Mouse (Mus musculus): Measurements from ENCODE around the gene Dcun1d4. TPM values are rescaled to one million over a fixed set of nuclear protein-coding genes. Genes with fewer than 3 reads are reported as not detected.
"Not testable (repeated sequence)": the region's sequence is repeated elsewhere in the genome, so short reads cannot be mapped to it uniquely, and the experiment has no call there.

The Dcun1d4 gene
- polyA plus RNA-seq, 1 experiment: 4.7 TPM

DNA sequence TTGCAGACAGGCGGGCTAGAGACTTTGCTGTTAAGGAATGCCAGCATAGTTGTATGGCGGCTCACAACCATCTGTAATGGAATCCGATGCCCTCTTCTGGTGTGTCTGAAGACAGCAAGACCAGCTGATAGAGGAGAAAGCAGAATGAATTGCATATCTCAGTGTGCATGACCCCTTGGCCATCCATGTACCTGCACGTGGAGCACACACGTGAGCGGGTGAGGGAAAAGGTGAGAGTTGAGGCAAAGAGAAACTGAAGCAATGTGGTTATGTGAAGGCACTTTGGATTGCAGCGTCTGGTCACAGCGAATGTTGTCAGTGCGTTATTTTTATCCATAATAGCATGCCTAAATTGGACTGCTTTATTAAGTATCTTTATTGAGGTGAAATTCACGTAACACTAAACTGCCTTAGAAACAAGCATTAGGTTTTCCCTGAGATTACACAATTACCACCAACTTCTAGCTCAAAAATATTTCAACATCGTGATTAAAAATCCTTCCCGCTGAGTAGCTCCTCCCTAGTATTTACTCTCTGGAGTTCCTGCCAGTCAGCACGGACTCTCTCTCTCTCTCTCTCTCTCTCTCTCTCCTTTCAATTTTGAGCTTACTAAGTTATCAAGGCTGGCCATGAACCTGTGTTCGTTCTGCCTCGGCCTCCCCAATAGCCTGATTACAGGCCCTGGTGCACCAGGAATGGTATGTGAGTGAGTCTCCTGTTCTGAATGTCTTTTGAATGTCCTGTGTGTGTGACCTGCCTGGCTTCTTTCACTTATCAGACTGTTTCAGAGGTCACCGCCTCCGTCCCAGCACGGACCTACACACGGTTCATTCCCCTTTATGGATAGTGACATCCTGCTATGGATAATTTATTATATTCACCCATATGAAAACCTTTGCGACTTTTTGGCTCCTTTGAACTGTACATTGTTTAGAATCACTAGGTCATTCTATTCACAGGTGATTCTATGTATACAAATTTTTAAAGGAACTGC, 6.1 kb upstream of the Dcun1d4 start:
- TF ChIP-seq CTCF (IDR thresholded peaks at IDR 0.05; ENCODE audit: low read depth, low read length): no peak
- no peak for TF ChIP-seq POLR2A (IDR thresholded peaks at IDR 0.05; ENCODE audit: borderline replicate concordance, low read depth, low read length)
- no peaks in the 10 kb centered on the region for H3K4me1 ChIP-seq (ENCODE audit: control insufficient read depth, insufficient read depth, low read length)
- no peak overlapping the region for H3K4me3 ChIP-seq (ENCODE audit: insufficient read depth, low read length)
- no peak overlapping the region for H3K27ac ChIP-seq (ENCODE audit: insufficient read depth, low read depth, low read length)

DNA sequence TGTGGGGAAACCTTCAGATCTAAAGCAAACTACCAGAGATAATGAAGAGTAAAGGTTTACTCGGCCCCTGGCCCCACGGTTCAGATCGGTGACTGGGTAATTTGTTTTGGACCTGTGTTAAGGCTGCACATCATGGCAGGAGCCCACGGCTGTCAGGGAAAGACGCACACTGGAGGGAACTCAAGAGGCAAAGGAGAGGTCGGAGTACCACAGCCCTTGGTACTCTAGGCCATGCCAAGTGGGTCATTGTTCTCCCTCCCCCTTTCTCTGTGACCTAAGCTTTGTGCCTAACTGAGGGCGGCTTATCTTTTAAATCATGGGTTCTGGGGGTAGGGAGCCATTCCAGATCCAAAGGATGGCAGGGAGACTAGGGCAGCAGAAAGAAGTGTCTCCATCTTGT, 601 bp downstream of the Dcun1d4 start:
- no peaks in the 10 kb centered on the region for H3K4me1 ChIP-seq (ENCODE audit: control insufficient read depth, insufficient read depth, low read length)
- TF ChIP-seq CTCF (IDR thresholded peaks at IDR 0.05; ENCODE audit: low read depth, low read length) (no peak), POLR2A (IDR thresholded peaks at IDR 0.05; ENCODE audit: borderline replicate concordance, low read depth, low read length) (no peak)
- H3K27ac ChIP-seq (ENCODE audit: insufficient read depth, low read depth, low read length): no peak overlapping the region
- H3K4me3 ChIP-seq (ENCODE audit: insufficient read depth, low read length): no peak overlapping the region

- not testable (repeated sequence) for H3K4me1 ChIP-seq (ENCODE audit: control insufficient read depth, insufficient read depth, low read length); H3K4me3 ChIP-seq (ENCODE audit: insufficient read depth, low read length); H3K27ac ChIP-seq (ENCODE audit: insufficient read depth, low read depth, low read length)
These were observed 1.6 kb downstream of the Dcun1d4 start for GRCm38 (mm10) chr5:73482381-73482780.

DNA sequence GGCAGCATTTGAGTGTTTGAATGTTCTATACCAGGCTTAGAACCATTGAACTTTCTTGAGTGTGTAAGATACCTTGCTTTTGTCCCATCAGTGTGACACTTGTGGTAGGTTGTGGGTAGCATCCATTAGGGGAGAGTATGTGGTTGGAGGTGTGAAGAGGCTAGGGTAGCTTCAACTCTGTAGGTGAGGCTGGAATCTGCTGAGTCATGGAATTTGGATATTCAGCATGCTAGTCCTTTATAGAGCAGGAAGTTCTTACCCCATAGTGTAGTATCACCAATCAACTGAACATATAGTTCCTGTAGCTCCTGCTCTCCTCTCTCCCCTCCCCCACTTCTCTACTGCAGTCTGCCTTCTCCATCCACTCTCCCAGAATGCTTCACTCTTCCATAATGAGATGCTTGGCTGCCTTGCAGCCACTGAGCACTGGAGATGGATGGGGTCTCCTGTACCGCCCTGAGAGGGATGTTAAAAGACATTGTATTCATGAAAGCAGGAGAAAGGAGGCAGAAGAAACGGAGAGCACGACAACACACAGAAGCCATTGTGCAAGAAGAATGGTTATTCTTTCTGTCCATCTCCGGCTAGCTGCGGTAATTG, 3.3 kb downstream of the Dcun1d4 start:
- Histone ChIP-seq H3K4me1 (ENCODE audit: control insufficient read depth, insufficient read depth, low read length) (no peaks in the 10 kb centered on the region), H3K27ac (ENCODE audit: insufficient read depth, low read depth, low read length) (no peak overlapping the region), H3K4me3 (ENCODE audit: insufficient read depth, low read length) (no peak overlapping the region)
- TF ChIP-seq CTCF (IDR thresholded peaks at IDR 0.05; ENCODE audit: low read depth, low read length) (no peak), POLR2A (IDR thresholded peaks at IDR 0.05; ENCODE audit: borderline replicate concordance, low read depth, low read length) (no peak)

DNA sequence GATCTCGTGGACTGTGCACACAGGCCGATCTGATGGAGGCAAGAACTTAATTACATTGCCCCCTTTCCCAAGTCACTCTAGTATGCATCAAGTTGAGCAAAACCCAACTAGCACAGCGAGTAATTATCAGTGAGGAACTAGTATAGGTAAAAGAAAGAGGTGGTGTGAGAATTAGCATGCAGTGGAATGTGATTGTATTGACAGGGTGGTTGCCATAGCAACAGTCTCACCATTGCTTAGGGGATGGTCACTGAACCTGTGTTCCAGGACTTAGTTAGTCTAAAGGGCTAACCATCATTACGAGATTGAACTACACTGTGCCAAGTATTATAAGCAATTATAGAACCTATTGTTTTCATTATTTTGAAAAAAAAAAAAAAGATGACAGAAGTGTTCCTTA, 5.7 kb downstream of the Dcun1d4 start:
- Histone ChIP-seq H3K4me1 (ENCODE audit: control insufficient read depth, insufficient read depth, low read length) (peaks cover 4% of the 10 kb centered on the region; the same call in 1 of the 2 replicates), H3K4me3 (ENCODE audit: insufficient read depth, low read length) (no peak overlapping the region), H3K27ac (ENCODE audit: insufficient read depth, low read depth, low read length) (no peak overlapping the region)
- TF ChIP-seq POLR2A (IDR thresholded peaks at IDR 0.05; ENCODE audit: borderline replicate concordance, low read depth, low read length): no peak
- no peak for TF ChIP-seq CTCF (IDR thresholded peaks at IDR 0.05; ENCODE audit: low read depth, low read length)

GRCm38 (mm10) chr5:73489915-73490314, 9.1 kb downstream of the Dcun1d4 start:
- no peak overlapping the region for H3K27ac ChIP-seq (ENCODE audit: insufficient read depth, low read depth, low read length)
- H3K4me3 ChIP-seq (ENCODE audit: insufficient read depth, low read length): peak overlapping the region; percentile 64
- TF ChIP-seq POLR2A (IDR thresholded peaks at IDR 0.05; ENCODE audit: borderline replicate concordance, low read depth, low read length) (no peak), CTCF (IDR thresholded peaks at IDR 0.05; ENCODE audit: low read depth, low read length) (no peak)
- peaks cover 4% of the 10 kb centered on the region; the same call in 1 of the 2 replicates for H3K4me1 ChIP-seq (ENCODE audit: control insufficient read depth, insufficient read depth, low read length)

DNA sequence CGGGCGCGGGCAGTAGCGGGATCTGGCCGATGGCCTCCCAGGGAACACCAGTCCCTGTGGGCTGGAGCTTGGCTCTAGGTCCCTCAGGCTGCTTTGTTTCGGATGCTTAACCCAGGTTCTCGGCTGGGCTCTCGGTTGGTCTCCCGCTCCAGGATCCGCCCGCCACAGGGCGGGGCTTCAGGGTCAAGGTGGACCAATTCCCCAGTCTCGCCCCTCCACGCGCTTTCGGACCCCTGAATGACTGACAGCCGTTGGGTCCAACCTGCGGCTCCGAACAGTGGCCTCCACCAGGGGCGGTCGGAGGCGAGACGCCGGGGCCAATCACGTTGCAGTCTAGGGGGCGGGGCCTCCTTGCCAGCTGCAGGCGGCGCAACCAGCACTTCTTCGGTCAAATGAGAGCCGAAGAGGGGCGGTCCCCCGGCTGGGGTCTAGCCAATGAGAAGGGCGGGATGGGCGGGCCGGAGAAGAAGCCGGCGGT, 9.8 kb downstream of the Dcun1d4 start:
- peak overlapping the region; percentile 77 for H3K4me3 ChIP-seq (ENCODE audit: insufficient read depth, low read length)
- peaks cover 6% of the 10 kb centered on the region for H3K4me1 ChIP-seq (ENCODE audit: control insufficient read depth, insufficient read depth, low read length)
- TF ChIP-seq POLR2A (IDR thresholded peaks at IDR 0.05; ENCODE audit: borderline replicate concordance, low read depth, low read length) (no peak), CTCF (IDR thresholded peaks at IDR 0.05; ENCODE audit: low read depth, low read length) (no peak)
- no peak overlapping the region for H3K27ac ChIP-seq (ENCODE audit: insufficient read depth, low read depth, low read length)

DNA sequence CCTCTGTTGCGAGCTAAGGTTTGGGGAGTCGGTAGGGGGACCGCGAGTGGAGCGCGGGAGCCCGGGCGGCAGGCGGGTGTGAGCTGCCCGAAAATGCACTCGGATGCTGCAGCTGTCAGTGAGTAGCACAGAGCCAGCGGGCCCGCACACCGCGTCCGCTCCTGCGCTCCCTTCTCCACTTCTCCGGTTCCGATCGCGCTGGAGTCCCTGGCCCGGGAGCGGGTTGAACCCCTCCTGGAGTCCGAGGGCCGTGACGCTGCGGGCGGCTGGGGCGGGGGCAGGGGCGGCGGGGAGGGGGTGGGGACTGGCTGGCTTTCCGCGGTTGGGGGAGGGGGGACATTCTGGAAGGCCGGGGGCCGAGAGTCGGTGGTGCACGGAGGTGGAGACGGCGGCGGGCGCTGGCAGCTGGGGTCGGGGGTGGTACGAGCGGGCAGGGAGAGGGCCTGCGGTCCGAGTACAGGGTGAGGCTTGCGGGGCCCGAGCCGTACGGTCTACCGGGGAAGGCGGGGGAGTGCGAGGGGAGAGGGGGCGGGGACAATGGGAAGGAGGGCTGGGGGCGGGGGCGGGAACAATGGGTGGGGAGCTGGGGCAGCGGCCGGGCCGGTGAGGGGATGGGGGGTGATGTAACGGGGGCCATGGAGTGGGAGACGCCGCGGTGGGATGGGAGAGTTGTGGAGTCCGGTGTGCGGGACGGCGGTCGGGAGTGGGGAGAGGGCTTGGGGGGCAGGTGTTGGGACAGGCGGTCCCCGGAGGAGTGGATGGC, 10.5 kb downstream of the Dcun1d4 start:
- Histone ChIP-seq H3K4me1 (ENCODE audit: control insufficient read depth, insufficient read depth, low read length) (peaks cover 6% of the 10 kb centered on the region), H3K4me3 (ENCODE audit: insufficient read depth, low read length) (peak overlapping the region; percentile 77), H3K27ac (ENCODE audit: insufficient read depth, low read depth, low read length) (peak overlapping the region; percentile 46)
- TF ChIP-seq CTCF (IDR thresholded peaks at IDR 0.05; ENCODE audit: low read depth, low read length) (no peak), POLR2A (IDR thresholded peaks at IDR 0.05; ENCODE audit: borderline replicate concordance, low read depth, low read length) (no peak)

DNA sequence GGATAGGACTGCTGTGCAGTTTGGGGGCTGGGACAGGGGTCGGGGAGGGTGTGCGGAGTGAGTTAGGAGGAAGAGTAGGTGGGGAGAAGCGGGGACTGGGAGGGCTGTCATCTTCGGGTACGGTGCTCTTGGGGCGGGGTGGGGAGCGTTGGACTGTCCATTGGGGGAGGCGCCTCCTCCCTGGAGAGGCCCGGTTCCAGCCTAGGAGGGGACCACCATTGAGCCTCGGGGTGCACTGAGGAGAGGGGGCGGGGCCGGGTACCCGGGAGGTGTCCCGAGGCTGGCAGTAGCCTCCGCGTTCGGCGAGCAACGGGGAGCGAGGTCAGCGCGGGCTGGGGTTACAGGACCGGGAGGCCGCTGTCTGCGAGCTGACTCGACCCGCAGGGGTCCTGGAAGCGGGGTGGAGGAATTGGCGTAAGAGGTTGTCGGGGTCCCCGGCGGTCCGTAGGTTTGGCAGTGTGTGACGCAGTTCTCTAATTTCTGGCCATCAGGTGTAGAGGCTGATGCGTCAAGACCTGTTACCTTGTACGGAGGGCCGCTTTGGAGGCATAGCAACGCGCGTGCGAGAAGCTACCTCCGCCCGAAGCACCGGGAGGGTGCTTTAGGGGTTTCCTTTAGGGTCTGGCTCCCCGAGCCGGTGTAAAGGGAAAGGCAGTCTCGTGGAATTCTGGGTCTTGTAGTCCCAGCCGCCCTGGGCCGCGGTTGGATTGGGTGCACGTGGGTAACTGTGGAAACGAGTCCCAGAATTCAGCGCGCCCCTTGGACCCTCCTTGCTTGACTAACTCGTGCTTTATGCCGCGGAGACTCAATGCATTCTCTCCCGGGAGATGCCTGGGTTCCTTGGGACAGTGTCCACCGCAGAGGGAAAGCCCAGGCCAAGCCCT, 11.3 kb downstream of the Dcun1d4 start:
- TF ChIP-seq CTCF (IDR thresholded peaks at IDR 0.05; ENCODE audit: low read depth, low read length): no peak
- no peak for TF ChIP-seq POLR2A (IDR thresholded peaks at IDR 0.05; ENCODE audit: borderline replicate concordance, low read depth, low read length)
- Histone ChIP-seq H3K4me3 (ENCODE audit: insufficient read depth, low read length) (peak overlapping the region; percentile 77), H3K27ac (ENCODE audit: insufficient read depth, low read depth, low read length) (peak overlapping the region; percentile 1; the same call in 1 of the 2 replicates), H3K4me1 (ENCODE audit: control insufficient read depth, insufficient read depth, low read length) (peaks cover 6% of the 10 kb centered on the region)

All from bone marrow macrophage, adult 2 months (primary cell).